Mouse (Mus musculus) intestine, postnatal 0 days (tissue): Measurements from ENCODE around the gene Babam2. TPM values are rescaled to one million over a fixed set of nuclear protein-coding genes. Genes with fewer than 3 reads are reported as not detected.

Experiments
- ATAC-seq: fragments of 200-750 bp; cut with Nextera tagmentation; 2 replicates; pipeline ENCODE4 v1.8.0; 2017; ENCODE audit warnings: mild to moderate bottlenecking, moderate TSS enrichment, moderate library complexity
- H3K27ac ChIP-seq: fragments of 300-500 bp; sonication (generic); 2 replicates; pipeline ENCODE4 v1.5.1; 2014; ENCODE audit warnings: mild to moderate bottlenecking, low read depth, low read length, moderate library complexity
- H3K27me3 ChIP-seq: fragments of 300-500 bp; sonication (generic); replicated peaks from 2 replicates; pipeline ENCODE4 v1.6.1; 2014; ENCODE audit warnings: low read length, mixed read lengths; ENCODE audit not compliant: control insufficient read depth, insufficient read depth
- H3K36me3 ChIP-seq: fragments of 300-500 bp; sonication (generic); 2 replicates; pipeline ENCODE4 v1.6.1; 2014; ENCODE audit warnings: mild to moderate bottlenecking, moderate library complexity; ENCODE audit not compliant: control insufficient read depth, insufficient read depth
- H3K4me1 ChIP-seq: fragments of 300-500 bp; sonication (generic); replicated peaks from 2 replicates; pipeline ENCODE4 v1.6.1; 2014; ENCODE audit warnings: antibody characterized with exemption, low read length, mixed read lengths; ENCODE audit not compliant: control insufficient read depth, insufficient read depth
- H3K4me2 ChIP-seq: fragments of 300-500 bp; sonication (generic); replicated peaks from 2 replicates; pipeline ENCODE4 v1.6.1; 2014; ENCODE audit warnings: low read depth, mild to moderate bottlenecking, moderate library complexity
- H3K4me3 ChIP-seq: fragments of 300-500 bp; sonication (generic); 2 replicates; pipeline ENCODE4 v1.5.1; 2014; ENCODE audit warnings: low read depth, low read length
- H3K9ac ChIP-seq: fragments of 300-500 bp; sonication (generic); 2 replicates; pipeline ENCODE4 v1.6.1; 2014; ENCODE audit warnings: mild to moderate bottlenecking, low read depth, low read length
- H3K9me3 ChIP-seq: fragments of 300-500 bp; sonication (generic); 2 replicates; pipeline ENCODE4 v1.6.1; 2016; ENCODE audit warnings: mixed run types; ENCODE audit not compliant: control insufficient read depth
- CTCF ChIP-seq: sonication (generic); IDR thresholded peaks from 2 replicates; pipeline ENCODE4 v1.5.1; 2016; ENCODE audit warnings: low read depth, mild to moderate bottlenecking, control low read depth, antibody characterized with exemption, moderate library complexity
- WGBS: fragments of 180-500 bp; shearing (Covaris S2); extraction: QIAGEN DNeasy Blood & Tissue Kit; methylation state at CpG from one replicate; pipeline ENCODE4 v1.1.7; 2014; 5-methylcytosine and 5-hydroxymethylcytosine counted together
- polyA plus RNA-seq: library from polyadenylated mRNA; unstranded; fragments of >200 nt; fragmentation: Nextera tagmentation; extraction: Ambion mirVana; gene quantifications from 2 replicates; pipeline ENCODE4 v1.2.1, GENCODE M21; 2015

Babam2 gene
- polyA plus RNA-seq, 1 experiment from 2014 or later = 53.8 TPM

- no peak overlapping the region for H3K9ac ChIP-seq
- H3K9me3 ChIP-seq = no peaks in the 10 kb centered on the region
- no peak overlapping the region for H3K27ac ChIP-seq
- WGBS = 45% methylated on average over 8 of the region's 8 CpGs
- TF ChIP-seq CTCF = no peak
- no peaks in the 10 kb centered on the region for H3K4me1 ChIP-seq
- H3K27me3 ChIP-seq = no peaks in the 10 kb centered on the region
- H3K4me3 ChIP-seq = no peak overlapping the region
- ATAC-seq = peak; percentile 75
- H3K4me2 ChIP-seq = peak overlapping the region; percentile 13; the same call in 1 of the 2 replicates
- H3K36me3 ChIP-seq = no peaks in the 10 kb centered on the region
Measured at GRCm38 (mm10) chr5:31949389-31949788, 251.9 kb downstream of the Babam2 start.

DNA sequence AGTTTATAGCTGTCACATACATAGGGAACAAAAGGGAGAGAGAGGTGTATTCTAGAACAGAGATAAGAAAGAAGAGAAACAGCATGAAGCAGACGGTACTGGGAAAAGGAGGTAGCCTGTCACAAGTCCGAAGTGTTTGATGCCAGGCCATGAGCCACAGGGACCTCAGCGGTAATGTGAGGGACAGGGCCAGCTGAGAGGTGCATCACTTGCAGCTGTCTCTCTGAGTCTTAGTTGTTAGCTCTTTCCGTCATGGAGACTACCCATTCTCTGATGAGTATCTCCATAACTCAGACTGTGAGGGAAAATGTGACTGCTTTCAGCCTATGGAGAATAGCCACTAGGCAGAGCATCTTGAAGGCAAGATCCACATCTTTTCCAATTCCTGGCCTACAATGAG is 253.0 kb downstream of the Babam2 start:
- H3K4me1 ChIP-seq = no peaks in the 10 kb centered on the region
- H3K27ac ChIP-seq = no peak overlapping the region
- ATAC-seq = no peak
- no peak for TF ChIP-seq CTCF
- H3K4me3 ChIP-seq = no peak overlapping the region
- no peak overlapping the region for H3K4me2 ChIP-seq
- H3K27me3 ChIP-seq = no peaks in the 10 kb centered on the region
- H3K9me3 ChIP-seq = no peaks in the 10 kb centered on the region
- 91% methylated on average over 4 of the region's 4 CpGs for WGBS
- no peaks in the 10 kb centered on the region for H3K36me3 ChIP-seq
- no peak overlapping the region for H3K9ac ChIP-seq

GRCm38 (mm10) chr5:31955184-31955583 is 257.7 kb downstream of the Babam2 start:
- TF ChIP-seq CTCF = no peak
- no peak for ATAC-seq
- Histone ChIP-seq H3K4me3 (no peak overlapping the region), H3K4me1 (no peaks in the 10 kb centered on the region), H3K4me2 (no peak overlapping the region), H3K9me3 (no peaks in the 10 kb centered on the region), H3K27ac (no peak overlapping the region), H3K27me3 (no peaks in the 10 kb centered on the region), H3K36me3 (no peaks in the 10 kb centered on the region), H3K9ac (no peak overlapping the region)
- WGBS = 56% methylated on average over 3 of the region's 3 CpGs

GRCm38 (mm10) chr5:31956336-31956735 is 258.9 kb downstream of the Babam2 start:
- H3K27ac ChIP-seq = no peak overlapping the region

GRCm38 (mm10) chr5:31959886-31960285 is 262.4 kb downstream of the Babam2 start:
- H3K9ac ChIP-seq = no peak overlapping the region
- no peaks in the 10 kb centered on the region for H3K27me3 ChIP-seq
- H3K4me1 ChIP-seq = no peaks in the 10 kb centered on the region
- no peaks in the 10 kb centered on the region for H3K9me3 ChIP-seq
- ATAC-seq = no peak
- WGBS = 94% methylated on average over 8 of the region's 8 CpGs
- no peak overlapping the region for H3K27ac ChIP-seq
- no peak overlapping the region for H3K4me3 ChIP-seq
- H3K4me2 ChIP-seq = no peak overlapping the region
- H3K36me3 ChIP-seq = no peaks in the 10 kb centered on the region
- no peak for TF ChIP-seq CTCF

More at GRCm38 (mm10) chr5:31956336-31956735, 258.9 kb downstream of the Babam2 start:
- ATAC-seq = peak; percentile 41; the same call in 1 of the 2 replicates
- Histone ChIP-seq H3K4me1 (no peaks in the 10 kb centered on the region), H3K9ac (no peak overlapping the region), H3K36me3 (no peaks in the 10 kb centered on the region), H3K9me3 (no peaks in the 10 kb centered on the region), H3K4me2 (no peak overlapping the region), H3K27me3 (no peaks in the 10 kb centered on the region), H3K4me3 (no peak overlapping the region)
- WGBS = 84% methylated on average over 3 of the region's 3 CpGs
- 0 out of 2 replicates have a peak, but pooled peaks have one; percentile 11 for TF ChIP-seq CTCF

DNA sequence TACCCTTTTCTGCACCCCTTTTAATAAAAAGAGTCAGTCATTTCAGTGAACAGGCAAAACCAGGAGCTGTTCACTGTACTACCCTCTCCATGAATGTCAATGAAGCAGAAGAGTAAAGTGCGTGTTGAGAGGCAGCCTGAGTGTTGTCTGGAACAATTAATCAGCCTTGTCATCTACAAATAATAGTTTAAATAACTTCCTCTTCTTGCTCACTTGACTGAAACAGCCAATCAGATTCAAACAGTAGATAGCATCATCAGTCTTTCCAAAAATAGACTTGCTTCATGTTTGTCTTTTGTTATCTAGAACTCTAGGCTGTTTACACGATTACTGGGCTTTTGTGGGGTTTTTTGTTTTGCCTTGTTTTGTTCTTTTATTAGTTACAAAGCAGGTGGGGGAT is 263.9 kb downstream of the Babam2 start:
- Histone ChIP-seq H3K27ac (no peak overlapping the region), H3K4me1 (peaks cover under 1% of the 10 kb centered on the region; the same call in 1 of the 2 replicates), H3K4me3 (no peak overlapping the region), H3K9me3 (no peaks in the 10 kb centered on the region), H3K4me2 (no peak overlapping the region), H3K27me3 (no peaks in the 10 kb centered on the region), H3K9ac (no peak overlapping the region), H3K36me3 (no peaks in the 10 kb centered on the region)
- WGBS = 29% methylated on average over 2 of the region's 2 CpGs
- TF ChIP-seq CTCF = no peak
- no peak for ATAC-seq

GRCm38 (mm10) chr5:31962346-31962745 is 264.9 kb downstream of the Babam2 start:
- no peak overlapping the region for H3K9ac ChIP-seq
- WGBS = 79% methylated on average over 3 of the region's 3 CpGs
- H3K27me3 ChIP-seq = no peaks in the 10 kb centered on the region
- no peak overlapping the region for H3K4me2 ChIP-seq
- H3K36me3 ChIP-seq = no peaks in the 10 kb centered on the region
- H3K4me3 ChIP-seq = no peak overlapping the region
- H3K27ac ChIP-seq = no peak overlapping the region
- TF ChIP-seq CTCF = no peak
- H3K9me3 ChIP-seq = no peaks in the 10 kb centered on the region
- no peak for ATAC-seq
- H3K4me1 ChIP-seq = peaks cover 10% of the 10 kb centered on the region; the same call in 1 of the 2 replicates
